Mouse (Mus musculus) cerebellum, postnatal 25 days (tissue): ENCODE measurements at regions not wholly inside any gene's neighbourhood (a gene's known extent, or its start where the extent isn't known, plus 50 kb on each side); places are given as distances from the start of the nearest gene placed in this dataset.

Experiments used
- DNase-seq, 2 experiments: peaks; one replicate each; pipeline ENCODE4 v3.0.0; 2021; ENCODE audit warnings: mixed read lengths in 2 of 2

DNA sequence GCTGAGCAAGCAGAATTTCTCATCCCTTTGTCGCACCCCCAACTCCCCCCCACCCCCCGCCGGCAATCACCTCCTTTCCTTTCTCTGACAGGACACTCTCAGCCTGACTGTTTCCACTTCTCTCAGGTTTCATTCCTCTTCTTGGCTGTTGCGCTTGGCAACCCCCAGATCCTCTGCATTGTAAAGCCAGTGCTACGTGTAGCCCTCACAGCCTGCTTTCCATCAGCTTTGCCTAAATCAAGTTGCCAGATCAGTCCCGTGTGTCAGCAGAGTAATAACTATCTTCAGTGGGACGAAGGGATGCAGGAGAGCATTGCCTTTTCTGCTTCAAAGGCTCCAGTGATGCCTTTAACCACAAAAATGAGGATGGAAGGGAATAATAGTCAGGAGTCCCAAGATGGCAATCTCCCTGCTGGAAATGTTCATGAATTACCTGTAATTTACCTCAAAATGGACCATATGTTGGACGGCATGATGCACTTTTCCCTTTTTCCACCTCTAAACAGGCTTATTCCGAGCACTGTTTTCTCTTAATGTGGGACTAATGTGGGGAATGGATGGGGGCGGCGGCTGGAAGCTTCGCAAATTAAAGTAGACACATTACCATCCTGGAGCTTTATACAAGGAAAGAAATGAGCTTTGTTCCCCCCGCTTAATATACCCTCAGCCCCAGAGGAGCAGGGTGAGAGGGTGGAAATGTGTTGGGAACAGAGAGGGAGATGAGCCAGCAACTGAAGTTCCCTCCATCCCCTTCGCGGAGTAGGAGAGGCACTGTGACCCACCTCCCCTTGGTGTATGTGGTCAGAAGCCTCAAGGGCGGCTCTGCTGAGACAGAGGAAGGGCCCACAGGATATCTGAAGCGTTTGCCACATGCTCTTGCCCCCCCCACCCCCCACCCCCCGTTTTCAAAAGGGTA is 168.3 kb upstream of the Npvf start:
- no peak for DNase-seq

DNA sequence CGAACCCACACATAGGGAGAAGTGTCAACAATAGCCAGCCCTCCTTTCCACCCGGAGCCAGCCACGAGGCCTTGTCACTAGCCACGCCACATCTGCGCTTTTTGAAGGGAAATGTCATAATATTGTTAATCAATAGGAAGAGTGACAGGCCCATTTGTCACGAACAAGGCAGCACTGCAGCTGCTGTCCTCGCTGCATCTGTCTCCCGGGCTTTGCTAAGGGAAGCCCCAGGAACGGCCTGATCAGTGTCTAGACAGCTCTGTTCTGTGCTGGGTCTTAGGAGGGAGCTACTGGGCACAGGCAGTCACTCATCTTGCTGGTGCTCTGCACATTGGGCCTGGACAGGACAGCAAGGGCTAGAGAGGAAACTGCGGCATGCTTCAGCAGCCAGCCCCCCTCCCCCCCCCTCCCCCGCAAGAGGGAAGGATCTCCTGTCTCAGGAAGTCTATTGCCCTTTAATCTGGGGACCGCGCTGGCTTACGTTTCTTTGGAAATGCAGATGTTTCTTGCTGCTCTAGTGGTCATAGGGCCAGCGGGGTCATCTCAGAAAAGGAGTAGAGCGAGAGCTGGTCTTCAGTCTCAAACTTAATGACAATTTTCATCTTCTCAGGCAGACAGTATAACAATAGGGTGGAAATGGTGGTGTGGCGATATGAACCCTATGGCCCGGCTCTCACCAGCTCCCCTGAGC is 169.1 kb upstream of the Npvf start:
- no peak for DNase-seq

DNA sequence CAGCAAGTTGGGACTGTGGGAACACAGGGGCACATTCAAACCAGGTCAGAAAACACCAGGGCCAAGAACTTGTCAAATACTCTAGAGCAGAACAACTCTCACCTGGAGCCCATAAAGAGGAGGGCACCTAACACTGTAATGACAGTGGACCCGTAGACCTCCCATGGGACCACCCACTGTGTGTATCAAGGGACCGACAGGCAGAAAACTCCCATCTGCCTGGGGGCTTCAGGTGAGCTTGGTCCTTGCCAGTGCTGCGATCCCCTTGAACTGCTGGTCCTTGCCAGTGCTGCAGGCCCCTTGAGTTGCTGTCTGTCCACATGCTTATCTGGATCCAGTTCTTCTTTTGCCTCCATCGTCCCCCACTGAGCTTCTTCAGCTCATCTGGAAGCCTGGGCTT is 170.2 kb upstream of the Npvf start:
- no peak for DNase-seq

DNA sequence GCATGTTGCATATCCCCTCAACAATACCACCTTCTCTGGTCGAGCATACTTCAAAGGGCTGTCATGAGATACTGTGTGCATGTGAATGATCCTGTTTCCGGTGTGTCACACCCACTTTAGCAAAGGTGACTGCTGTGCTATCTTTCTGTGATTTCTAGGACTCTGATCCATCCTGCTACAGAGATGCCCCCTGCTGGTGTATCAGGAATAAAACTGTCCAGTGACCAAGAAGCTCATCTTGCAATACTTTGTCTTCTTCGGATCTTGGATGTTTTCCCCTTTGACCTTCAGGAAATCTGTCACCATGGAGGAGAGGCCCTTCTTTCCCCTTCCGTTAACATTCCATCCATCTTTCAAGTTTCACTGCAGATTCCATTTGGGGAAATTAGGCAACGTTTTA is 177.5 kb upstream of the Npvf start:
- no peak for DNase-seq

DNA sequence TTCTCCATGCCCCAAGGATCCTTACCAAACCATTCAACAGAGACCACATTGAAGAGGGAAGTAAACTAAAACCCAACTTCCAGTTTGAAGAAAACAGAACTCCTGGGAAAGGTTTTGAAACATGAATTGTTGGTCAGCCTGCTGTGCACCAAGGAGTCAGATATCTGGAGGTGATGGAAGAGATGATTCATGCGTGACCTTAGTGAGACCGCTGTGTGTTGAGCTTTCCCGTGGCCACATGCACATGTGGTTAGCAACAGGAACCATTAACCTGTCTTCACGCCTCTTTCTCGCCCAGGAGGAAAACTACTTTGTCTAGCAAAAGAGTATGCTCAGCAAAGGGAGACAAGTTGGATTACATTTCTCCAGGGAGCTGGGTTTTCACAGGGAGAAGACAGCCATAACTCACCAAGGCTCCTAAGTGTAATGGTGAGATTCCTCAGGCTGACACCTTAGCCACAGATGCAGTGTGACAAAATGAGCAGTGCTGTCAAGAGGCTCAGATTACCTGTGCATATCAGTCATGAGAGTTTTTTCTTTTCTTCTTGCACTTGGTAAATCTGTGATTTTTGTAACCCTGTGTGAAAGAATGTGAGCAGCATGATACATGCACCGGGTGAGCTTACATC is 181.9 kb upstream of the Npvf start:
- no peak for DNase-seq

DNA sequence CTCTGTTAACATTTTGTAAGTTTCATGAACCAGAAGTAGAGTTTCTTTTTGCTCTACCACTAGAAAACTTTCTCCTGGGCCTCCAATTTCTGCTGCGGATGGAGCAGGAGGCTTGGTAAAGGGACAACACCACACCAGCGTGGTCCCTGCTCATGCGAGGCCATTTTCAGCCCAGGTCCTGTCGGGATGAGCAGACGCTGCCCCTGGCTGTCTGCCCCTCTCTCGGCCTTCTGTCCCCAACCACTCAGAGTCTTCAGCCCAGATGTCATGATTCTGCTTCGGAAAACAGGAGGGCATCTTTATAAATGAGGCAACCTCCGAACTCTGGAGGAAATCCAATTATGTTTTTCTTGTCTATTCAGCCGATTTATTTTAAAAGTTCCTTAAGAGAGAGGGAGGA is 186.6 kb upstream of the Npvf start:
- no peak for DNase-seq

DNA sequence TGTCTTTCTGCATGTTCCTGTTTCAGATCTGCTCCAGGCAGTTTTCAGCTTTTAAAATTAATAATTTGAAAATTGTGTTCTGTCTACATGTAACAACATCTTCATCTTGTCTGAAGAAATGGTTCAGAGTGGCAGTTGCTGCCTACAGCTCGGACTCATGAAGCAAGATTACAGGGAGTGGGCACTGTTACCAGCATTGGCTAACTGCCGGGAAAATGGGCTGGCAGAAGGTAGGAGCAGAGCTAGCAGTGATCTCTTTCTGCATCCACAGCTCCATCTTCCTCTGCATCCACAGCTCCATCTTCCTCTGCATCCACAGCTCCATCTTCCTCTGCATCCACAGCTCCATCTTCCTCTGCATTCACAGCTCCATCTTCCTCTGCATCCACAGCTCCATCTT is 191.0 kb upstream of the Npvf start:
- peak; percentile 47 to 74 for DNase-seq

DNA sequence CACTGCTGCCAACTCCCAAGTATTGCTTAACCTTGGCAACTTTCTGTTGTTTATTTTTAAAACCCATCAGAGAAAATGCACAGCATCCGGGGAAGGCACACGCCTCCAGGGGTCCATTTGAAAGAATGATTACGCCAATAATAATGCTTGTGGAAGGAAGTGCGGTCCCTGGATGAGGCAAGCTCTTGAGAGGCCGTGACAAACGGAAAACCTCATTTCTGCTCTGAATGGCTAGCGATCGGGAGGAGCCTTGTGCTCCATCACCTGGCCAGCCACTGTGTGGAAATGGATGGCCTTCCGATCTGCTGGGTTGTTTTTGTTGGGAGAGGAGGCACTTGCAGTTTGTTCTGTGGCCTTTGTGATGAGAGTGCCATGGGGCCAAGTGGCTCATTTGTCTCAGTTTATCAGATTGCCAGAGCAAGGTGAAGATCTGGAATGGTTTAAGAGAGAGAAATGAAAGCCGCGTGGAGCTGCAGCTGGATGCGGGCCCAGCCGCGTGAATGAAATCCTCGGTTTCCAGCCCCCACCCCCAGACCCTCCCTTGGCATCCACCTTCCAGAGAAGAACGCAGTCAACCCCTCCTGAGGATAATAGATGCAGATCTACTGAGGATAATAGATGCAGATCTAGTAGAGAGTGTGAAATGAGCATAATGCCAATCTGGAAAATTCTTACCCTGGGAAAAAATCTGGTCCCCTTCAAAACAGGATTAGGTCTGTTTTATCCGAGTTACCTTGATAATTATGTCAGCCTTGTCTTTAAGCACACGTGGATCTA is 192.7 kb upstream of the Npvf start:
- no peak for DNase-seq

DNA sequence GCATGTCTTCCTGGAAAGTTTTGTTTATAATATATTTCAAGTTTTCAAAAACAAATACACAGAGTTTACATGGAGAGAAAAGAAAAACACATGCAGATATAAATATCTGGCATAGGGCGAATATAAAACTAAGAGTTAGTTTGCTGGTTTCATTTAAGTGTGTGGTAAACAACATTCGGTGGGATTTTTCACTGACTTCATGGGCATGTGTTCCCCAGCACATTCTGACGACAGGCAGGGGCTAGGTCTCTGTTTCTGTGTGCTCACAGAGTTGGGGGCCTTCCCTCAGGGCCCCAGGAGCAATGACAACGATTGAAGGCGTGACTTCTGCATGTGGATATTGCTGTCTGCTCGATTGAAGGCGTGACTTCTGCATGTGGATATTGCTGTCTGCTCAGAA is 193.3 kb upstream of the Npvf start:
- DNase-seq: no peak

DNA sequence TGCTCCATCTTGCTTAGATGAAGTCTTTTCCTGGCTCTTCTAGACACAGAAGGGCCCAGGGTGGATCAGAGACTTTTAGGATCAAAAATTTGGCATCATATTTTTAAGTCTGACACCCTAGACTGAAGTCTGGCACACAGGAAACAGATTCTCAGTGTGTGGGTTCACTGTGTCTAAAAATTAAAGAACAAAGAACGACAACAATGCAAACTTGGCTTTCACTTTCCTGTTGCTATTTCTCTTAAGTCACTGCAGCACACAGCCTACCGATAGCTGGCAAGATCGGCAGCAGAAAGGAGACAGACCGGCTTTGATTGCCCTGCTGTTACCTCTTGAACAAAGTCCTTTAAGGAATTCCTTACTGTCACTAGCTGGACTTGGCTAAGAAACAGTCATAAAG is 204.9 kb upstream of the Npvf start:
- DNase-seq: no peak

DNA sequence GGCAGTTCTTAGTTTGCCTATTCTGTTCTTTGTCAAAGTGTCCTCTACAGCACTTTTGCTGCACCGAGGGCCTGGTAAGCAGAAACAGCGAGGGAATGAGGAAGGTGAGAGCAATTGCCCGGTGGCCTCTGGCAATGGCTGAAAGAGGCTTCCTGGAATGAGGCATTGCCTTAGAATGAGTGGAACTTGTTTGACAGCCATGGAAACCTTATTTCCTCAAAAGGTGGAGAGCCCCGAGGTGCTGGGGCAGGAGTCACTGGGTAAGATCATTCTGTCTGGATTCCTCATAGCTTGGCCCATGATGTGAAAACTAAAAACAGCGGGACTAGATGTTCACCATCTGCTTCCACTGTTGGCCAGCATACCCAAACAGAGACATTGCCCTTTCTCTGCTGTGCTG is 223.8 kb upstream of the Npvf start:
- DNase-seq: no peak

DNA sequence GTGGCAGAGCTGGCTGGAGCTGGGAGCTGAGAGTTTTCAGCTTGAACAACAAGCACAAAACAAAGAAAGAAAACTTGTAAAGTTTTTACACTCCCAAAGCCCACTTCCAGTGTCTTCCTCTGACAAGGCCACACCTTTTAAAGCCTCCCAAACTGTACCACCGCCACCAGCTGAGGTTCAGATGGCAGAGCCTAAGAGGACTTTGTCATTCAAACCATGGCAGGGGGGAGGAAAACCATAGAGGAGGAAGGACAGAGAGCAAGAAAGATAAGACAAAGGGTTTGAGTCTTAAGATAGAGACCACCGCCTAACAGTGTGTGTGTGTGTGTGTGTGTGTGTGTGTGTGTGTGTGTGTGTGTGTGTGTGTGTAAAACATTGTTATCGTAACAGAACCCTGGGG is 228.1 kb upstream of the Npvf start:
- no peak for DNase-seq

DNA sequence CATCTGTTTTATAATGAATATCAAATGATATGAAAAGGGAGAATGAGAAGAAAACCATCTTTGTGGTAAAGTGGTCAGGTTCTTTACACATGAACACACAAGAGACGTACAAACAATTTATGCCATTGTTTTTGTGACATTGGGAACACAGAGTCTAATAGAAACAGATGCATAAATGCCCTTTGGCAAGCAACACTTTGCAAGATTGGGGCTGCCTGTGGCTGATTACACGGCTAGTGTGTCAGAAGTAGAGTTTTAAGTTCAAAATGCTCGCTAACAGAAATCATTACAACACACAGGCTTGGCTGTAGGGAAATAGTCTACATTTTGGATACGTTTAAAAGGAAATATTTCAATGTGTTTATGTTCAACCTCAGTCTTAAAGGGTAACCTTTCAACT is 228.5 kb upstream of the Npvf start:
- no peak for DNase-seq

DNA sequence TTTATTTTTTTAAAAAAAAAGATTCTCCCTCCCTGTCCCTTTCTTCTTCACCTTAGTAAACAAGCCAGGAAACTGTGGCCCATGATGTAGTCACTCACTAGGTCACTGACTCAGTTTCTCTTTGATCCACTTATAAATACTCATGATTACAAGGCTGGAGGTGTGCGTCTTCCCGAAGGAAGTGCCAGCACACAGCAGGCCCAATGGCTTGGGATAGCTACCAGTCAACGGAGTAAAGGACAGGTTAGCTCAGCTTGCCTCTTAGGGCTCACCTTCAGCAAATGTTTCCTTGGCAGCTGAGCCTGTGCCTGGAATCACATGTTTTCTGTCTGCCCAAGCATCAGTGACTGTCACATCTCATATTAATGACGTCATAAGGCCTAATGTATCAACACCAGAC is 230.8 kb upstream of the Npvf start:
- no peak for DNase-seq

DNA sequence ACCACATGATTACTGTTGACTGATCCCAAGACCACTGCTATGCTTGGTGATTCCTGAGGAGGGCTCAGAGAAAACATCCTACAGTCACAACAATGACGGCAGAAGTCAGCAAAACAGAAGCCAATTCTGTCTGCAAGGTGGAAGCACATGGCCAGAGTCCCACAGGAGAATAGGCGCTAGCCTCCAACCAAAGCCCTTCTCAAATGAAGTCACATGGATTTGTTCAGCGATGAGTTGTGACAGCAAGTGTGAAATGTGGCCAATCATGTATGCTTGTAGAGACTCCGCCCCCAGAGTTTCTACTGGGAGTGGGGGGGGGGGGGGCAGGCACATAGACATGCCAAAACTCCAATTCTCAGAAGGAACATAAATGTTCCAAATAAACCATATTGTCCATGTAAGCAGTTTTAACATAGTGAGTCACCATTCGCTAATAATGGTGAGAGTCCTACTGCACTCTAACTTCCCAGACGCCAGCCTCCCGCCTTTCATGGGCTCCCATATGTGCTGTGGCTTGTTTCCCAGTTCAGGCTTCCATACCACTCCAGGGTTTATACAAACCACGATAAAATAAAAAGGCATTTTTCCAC is 231.6 kb upstream of the Npvf start:
- peak in 1 of 2 experiments; percentile 27 for DNase-seq

DNA sequence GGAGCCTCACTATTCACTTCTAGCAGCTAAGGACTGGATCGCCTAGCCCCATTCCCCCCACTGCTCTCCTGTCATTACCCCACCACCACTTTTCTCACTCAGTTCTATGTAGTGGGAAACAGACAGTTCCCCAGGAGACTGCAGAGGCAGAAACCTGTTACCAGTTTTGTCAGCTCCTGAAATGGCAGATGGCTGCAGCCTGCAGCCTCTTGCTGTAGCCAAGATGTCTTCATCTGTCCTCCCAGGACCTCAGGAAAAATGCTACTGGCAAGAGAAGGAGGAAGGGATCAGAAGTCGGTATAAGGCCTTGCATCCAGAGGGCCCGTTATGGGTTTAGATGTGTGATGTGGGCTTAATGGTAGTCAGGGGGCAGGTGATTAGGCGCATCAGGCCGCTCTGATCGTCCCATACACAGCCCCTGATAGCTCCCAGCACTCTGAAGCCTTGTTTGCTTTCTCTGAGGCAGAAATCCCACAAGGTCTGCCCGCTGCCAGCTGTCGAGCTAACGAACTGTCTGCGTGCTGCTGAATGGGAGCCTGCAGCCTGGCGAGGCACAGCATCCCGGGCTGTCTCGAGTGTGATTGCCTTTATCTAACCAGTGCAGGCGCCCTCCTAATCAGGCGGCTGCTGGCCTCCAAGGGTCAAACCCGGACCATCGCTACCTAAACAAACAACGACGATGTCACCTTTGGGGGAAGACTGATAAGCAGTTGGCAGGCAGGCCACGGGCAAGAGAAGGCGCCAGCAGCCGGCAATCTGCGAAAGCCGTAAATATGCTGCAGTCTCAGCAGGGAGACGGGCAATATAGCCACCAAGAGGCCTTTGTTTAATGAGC is 236.3 kb upstream of the Npvf start:
- DNase-seq: peak; percentile 55 to 61

DNA sequence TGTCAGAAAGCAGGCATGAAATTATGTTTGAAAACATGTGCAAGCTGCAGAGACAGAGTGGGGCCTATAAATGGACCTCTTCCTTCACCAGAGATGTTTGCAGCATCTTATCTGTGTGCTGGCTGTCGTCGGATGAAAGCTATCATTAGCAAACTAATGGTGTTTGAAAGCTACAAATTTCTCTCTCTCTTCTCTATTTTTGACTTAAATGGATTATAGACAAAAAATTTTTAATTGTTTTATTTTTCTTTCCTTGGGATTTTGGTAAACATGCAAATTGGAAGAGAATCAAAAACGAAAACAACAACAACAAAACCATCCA is 236.9 kb upstream of the Npvf start:
- DNase-seq: no peak

DNA sequence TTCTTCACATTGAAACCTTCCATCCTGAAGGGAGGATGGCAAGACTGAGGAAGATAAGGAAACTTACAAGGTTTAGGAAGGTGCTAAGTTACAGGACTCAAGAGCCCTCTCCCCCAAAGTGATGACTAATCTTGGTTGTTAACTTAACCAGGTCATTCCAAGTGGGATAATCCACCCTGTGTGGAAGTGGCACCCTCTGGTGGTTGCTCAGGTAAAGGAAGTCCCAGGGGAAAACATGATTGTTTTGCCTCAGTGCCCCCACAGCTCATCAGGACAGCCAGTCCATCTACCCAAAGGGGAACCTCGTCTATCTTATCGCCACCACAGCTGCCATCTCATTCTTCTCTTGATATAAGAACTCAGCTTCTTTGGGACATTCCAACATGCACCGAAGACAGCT is 244.6 kb upstream of the Npvf start:
- no peak for DNase-seq

DNA sequence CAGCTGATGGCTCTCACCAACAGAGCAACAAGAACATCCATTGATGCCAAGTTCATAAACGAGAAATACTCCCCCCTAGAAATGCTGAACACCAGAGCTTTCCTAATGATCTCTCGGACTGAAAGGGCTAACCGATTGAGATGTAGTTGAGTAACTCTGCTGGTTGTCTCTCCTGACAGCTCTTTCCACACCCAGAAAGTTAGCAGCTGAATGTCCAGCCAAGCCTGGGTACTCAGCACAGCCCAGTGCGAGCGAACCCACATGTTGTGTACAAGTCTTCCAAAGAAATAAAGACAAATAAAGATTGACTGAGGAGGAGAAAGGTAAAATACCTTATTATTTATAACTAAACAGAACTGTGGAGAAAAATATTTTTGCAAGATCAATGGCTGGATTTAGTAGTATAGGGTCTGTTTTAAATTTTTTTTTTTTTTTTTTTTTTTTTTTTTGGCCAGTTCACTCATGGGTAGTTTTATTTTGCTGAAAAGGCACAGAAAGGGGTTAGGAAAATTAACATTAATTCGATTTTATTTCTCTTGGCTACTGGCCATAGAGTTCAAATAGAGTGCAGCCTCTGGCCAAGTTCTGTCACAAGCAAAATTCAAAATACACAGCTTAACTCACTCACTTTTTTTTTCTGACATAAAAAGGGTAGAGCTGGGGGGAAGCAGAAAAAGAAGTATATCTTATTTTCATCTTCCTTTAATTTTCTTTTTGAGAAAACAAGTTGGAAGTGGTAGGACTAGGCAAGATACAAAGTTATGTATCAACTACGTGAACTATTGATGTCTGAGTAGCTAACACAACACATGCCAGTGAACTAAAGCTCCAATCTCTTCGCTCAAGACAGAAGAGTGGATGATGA is 261.2 kb upstream of the Npvf start:
- DNase-seq: no peak

DNA sequence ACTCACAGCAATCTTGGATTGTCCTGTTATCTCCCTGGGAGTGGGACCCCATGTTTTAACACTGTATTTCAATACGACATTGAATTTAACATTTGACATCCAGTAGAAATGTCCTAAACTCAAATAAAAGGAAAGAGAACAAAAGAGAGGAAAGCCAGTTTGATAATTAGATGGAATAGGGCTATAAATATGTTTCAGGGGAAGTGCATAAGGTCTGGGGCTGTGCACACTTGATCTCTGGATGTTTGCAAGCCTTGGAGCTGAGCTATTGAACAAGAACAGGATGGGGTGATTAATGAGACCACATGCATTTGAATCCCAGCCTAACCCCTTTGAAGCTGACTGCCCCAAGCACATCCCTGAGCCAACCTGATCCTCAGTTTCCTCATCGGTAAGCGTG is 264.0 kb upstream of the Npvf start:
- no peak for DNase-seq

DNA sequence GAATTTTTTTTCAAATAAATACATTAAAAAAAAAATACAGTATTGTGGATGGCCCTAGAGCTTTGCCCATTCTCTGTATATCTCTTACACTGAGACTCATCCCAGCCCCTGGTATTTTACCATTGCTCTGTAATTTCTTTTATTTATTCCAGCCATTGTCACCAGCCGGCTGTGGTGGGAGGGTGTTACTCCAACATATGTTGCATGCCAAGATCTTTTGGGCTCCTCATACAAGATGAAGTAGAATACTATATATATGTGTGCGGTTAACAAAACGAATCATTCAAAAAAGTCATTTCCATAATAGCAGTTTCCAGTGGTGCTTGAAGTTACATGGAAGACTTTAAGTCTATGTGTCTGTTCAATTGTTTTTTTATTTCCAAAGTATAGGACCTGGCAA is 268.0 kb upstream of the Npvf start:
- no peak for DNase-seq
